Mouse (Mus musculus) erythroblast, embryonic 14.5 days (primary cell): ENCODE data around the gene Spon1.

Experiments used
- GATA1 ChIP-seq: IDR thresholded peaks from 2 replicates; pipeline ENCODE4 v1.6.1; 2012; ENCODE audit warnings: low read length, inconsistent platforms, mixed read lengths
- TAL1 ChIP-seq: IDR thresholded peaks from 3 replicates; pipeline ENCODE4 v1.6.1; 2012; ENCODE audit warnings: low read length, inconsistent platforms, mixed read lengths

DNA sequence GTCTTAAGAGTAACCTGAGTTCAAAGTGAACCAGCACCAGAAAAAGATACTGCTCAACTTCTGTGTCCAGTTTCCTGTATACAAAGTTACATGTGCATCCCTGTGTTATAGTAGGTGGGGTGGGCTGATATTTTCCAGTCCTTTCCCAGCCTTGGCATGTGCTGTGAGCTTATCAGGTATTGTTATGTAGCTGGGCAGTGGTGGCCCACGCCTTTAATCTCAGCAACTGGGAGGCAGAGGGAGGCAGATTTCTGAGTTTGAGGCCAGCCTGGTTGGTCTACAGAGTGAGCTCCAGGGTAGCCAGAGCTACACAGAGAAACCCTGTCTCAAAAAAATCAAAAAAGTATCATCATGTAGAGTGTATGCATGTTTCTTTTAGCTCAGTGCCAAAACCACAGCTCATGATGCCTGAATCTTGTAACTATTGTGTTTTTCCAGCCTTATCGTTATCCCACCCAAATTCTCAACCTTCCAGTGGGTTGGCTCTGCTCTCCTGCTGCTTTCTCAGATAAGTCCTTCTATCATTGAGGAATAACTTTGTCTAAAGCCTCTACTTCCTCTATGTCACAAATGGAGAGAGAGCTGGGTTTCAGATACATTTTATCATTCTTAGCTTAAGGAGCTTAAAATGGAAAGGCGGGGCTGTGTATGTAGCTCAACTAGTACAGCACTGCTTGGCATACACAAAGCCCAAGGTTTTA, 137.5 kb downstream of the Spon1 start:
- no peak for TF ChIP-seq TAL1
- TF ChIP-seq GATA1: no peak
